Mouse (Mus musculus) midbrain, embryonic 10.5 days (tissue): Measurements from ENCODE around the gene Tuba3a. TPM values are rescaled to one million over a fixed set of nuclear protein-coding genes. Genes with fewer than 3 reads are reported as not detected.
"Not testable (repeated sequence)": the region's sequence is repeated elsewhere in the genome, so short reads cannot be mapped to it uniquely, and the experiment has no call there.

ENCODE experiments used
- DNase-seq: peaks from one replicate; pipeline ENCODE4 v3.0.0-alpha.2; 2017; ENCODE audit warnings: low spot score
- H3K27ac ChIP-seq: fragments of 300-500 bp; sonication (generic); replicated peaks from 2 replicates; pipeline ENCODE4 v1.5.1; 2016; ENCODE audit warnings: mild to moderate bottlenecking
- H3K27me3 ChIP-seq: fragments of 300-500 bp; sonication (generic); 2 replicates; pipeline ENCODE4 v1.6.1; 2016; ENCODE audit warnings: low read depth, mild to moderate bottlenecking; ENCODE audit not compliant: poor library complexity, severe bottlenecking
- H3K36me3 ChIP-seq: fragments of 300-500 bp; sonication (generic); 2 replicates; pipeline ENCODE4 v1.6.1; 2016; ENCODE audit warnings: mild to moderate bottlenecking, moderate library complexity
- H3K4me1 ChIP-seq: fragments of 300-500 bp; sonication (generic); 2 replicates; pipeline ENCODE4 v1.6.1; 2016
- H3K4me3 ChIP-seq: fragments of 300-500 bp; sonication (generic); 2 replicates; pipeline ENCODE4 v1.5.1; 2016; ENCODE audit warnings: mild to moderate bottlenecking, moderate library complexity
- H3K9me3 ChIP-seq: fragments of 300-500 bp; sonication (generic); replicated peaks from 2 replicates; pipeline ENCODE4 v1.6.1; 2016; ENCODE audit warnings: mild to moderate bottlenecking
- WGBS: fragments of 180-500 bp; shearing (Covaris S2); methylation state at CpG from one replicate; pipeline ENCODE4 v1.1.7; 2016; 5-methylcytosine and 5-hydroxymethylcytosine counted together
- polyA plus RNA-seq: library from polyadenylated mRNA; unstranded; fragments of >200 nt; fragmentation: Nextera tagmentation; extraction: Ambion mirVana; gene quantifications from 2 replicates; pipeline ENCODE4 v1.2.1, GENCODE M21; 2016

Tuba3a gene
- polyA plus RNA-seq, 1 experiment from 2014 or later = not detected

- peaks cover 12% of the 10 kb centered on the region for H3K36me3 ChIP-seq
- no peak for DNase-seq
- WGBS = 89% methylated on average over 4 of the region's 4 CpGs
- no peak overlapping the region for H3K4me3 ChIP-seq
- H3K9me3 ChIP-seq = no peaks in the 10 kb centered on the region; the same call in 1 of the 2 replicates
- no peaks in the 10 kb centered on the region for H3K4me1 ChIP-seq
- H3K27me3 ChIP-seq = no peaks in the 10 kb centered on the region
- H3K27ac ChIP-seq = no peak overlapping the region
Observed at GRCm38 (mm10) chr6:125303242-125303641, 17.4 kb upstream of the Tuba3a start.

DNA sequence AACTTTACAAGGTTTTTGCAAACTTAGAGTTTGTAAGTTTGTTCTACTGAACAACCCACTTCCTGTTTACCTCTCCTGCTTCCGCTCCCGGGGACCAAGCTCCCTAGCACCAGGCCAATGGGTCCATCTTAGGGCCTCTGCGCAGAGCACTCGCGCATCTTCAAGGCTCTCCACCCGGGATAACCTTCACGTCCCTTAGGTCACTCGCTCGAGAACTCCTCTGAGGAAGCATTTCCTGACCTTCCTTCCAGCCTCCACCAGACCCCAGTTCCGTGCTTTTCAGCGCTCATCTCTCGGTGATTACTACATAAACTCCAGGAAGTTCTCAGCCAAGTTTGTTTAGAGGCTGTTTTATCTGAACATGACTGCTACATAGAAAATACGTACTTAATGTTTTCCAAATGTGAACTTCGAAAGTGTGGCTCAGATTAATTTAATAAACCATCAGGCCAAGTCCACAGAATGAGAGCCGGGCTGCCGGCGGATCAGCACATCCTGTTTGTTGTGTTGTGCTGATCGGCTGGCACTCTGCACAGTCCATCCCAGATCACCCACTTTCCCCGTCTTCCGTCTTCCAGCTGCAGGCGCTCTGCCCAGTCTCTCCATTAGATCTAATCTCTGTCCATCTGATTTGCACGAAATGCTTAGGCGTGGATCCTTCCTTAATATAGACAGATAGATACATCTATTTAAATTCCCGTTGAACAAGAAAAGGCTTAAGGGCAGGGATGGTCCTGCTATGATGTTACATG is 16.6 kb upstream of the Tuba3a start:
- Histone ChIP-seq H3K36me3 (peaks cover 9% of the 10 kb centered on the region), H3K4me3 (no peak overlapping the region), H3K27me3 (no peaks in the 10 kb centered on the region), H3K27ac (no peak overlapping the region), H3K4me1 (no peaks in the 10 kb centered on the region), H3K9me3 (no peaks in the 10 kb centered on the region; the same call in 1 of the 2 replicates)
- DNase-seq = no peak
- WGBS = 91% methylated on average over 24 of the region's 24 CpGs

GRCm38 (mm10) chr6:125300982-125301381 is 15.1 kb upstream of the Tuba3a start:
- no peaks in the 10 kb centered on the region for H3K4me1 ChIP-seq
- H3K27ac ChIP-seq = no peak overlapping the region
- no peak for DNase-seq
- H3K4me3 ChIP-seq = no peak overlapping the region
- H3K27me3 ChIP-seq = no peaks in the 10 kb centered on the region
- H3K36me3 ChIP-seq = no peaks in the 10 kb centered on the region
- no peaks in the 10 kb centered on the region; the same call in 1 of the 2 replicates for H3K9me3 ChIP-seq
- 68% methylated on average over 1 of the region's 1 CpGs for WGBS

GRCm38 (mm10) chr6:125297149-125297820 is 11.4 kb upstream of the Tuba3a start:
- Histone ChIP-seq H3K4me1 (no peaks in the 10 kb centered on the region), H3K9me3 (no peaks in the 10 kb centered on the region), H3K36me3 (no peaks in the 10 kb centered on the region), H3K4me3 (no peak overlapping the region), H3K27ac (no peak overlapping the region), H3K27me3 (no peaks in the 10 kb centered on the region)
- DNase-seq = no peak
- WGBS = 82% methylated on average over 5 of the region's 5 CpGs

GRCm38 (mm10) chr6:125294049-125294448 is 8.2 kb upstream of the Tuba3a start:
- DNase-seq = no peak
- Histone ChIP-seq H3K4me3 (no peak overlapping the region), H3K36me3 (no peaks in the 10 kb centered on the region), H3K27ac (no peak overlapping the region), H3K4me1 (no peaks in the 10 kb centered on the region), H3K27me3 (no peaks in the 10 kb centered on the region), H3K9me3 (no peaks in the 10 kb centered on the region)
- WGBS = 92% methylated on average over 4 of the region's 4 CpGs

- Histone ChIP-seq H3K4me1 (no peaks in the 10 kb centered on the region), H3K4me3 (no peak overlapping the region), H3K27me3 (no peaks in the 10 kb centered on the region), H3K9me3 (no peaks in the 10 kb centered on the region), H3K36me3 (no peaks in the 10 kb centered on the region), H3K27ac (no peak overlapping the region)
- WGBS = 93% methylated on average over 7 of the region's 7 CpGs
- DNase-seq = no peak
Observed at GRCm38 (mm10) chr6:125292256-125292655, 6.4 kb upstream of the Tuba3a start.

DNA sequence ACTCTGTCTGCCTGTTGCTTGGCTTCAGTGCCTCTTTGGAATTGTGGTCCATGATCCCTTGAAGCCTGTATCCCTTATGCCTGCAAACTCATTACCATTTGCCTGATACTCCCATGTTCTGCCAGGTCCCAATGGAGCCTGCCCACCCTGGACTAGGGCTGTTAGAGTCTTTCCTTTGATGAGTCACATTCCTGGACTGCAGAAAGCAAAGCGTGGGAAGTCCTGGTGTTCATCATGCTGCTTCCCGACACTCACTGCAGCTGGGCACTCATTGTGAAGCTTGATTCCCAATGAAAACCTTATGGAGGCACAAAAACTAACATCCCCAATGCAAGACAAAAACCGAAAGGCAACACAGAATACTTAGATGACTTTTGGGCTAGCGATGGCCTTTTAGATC is 5.5 kb upstream of the Tuba3a start:
- no peaks in the 10 kb centered on the region for H3K4me1 ChIP-seq
- DNase-seq = no peak
- no peak overlapping the region for H3K4me3 ChIP-seq
- no peak overlapping the region for H3K27ac ChIP-seq
- 81% methylated on average over 4 of the region's 4 CpGs for WGBS
- no peaks in the 10 kb centered on the region for H3K36me3 ChIP-seq
- no peaks in the 10 kb centered on the region for H3K9me3 ChIP-seq
- H3K27me3 ChIP-seq = no peaks in the 10 kb centered on the region

GRCm38 (mm10) chr6:125288730-125289129 is 2.9 kb upstream of the Tuba3a start:
- Histone ChIP-seq H3K9me3 (peaks cover 3% of the 10 kb centered on the region; the same call in 1 of the 2 replicates), H3K27ac (no peak overlapping the region), H3K4me3 (no peak overlapping the region), H3K4me1 (no peaks in the 10 kb centered on the region), H3K27me3 (no peaks in the 10 kb centered on the region), H3K36me3 (no peaks in the 10 kb centered on the region)
- WGBS = 84% methylated on average over 5 of the region's 5 CpGs
- DNase-seq = no peak

DNA sequence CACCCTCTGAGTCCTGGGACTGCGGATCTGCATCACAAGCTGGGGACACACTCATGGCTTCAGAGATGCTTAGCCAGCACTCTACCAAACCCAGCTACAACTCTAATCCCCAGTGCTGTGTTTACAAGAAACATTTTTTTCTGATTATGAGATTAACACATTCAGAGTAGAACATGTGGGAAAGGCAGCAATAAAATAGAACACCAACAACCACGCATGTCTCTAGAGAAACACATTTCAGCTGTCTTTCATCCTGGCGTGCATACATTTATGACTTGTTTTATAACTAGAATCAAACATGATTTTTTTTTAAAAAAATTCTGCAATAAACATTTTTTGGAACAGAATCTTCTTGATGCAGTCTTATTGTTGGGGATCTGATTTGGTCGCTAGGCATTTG is 1.1 kb upstream of the Tuba3a start:
- no peak for DNase-seq
- no peak overlapping the region for H3K27ac ChIP-seq
- WGBS = 95% methylated on average over 4 of the region's 4 CpGs
- H3K4me1 ChIP-seq = no peaks in the 10 kb centered on the region
- H3K4me3 ChIP-seq = no peak overlapping the region
- H3K27me3 ChIP-seq = no peaks in the 10 kb centered on the region
- H3K9me3 ChIP-seq = peaks cover 3% of the 10 kb centered on the region; the same call in 1 of the 2 replicates
- no peaks in the 10 kb centered on the region for H3K36me3 ChIP-seq

GRCm38 (mm10) chr6:125284751-125285150 is 1.1 kb downstream of the Tuba3a start:
- 93% methylated on average over 7 of the region's 7 CpGs for WGBS
- H3K27ac ChIP-seq = no peak overlapping the region
- no peaks in the 10 kb centered on the region for H3K36me3 ChIP-seq
- no peak for DNase-seq
- H3K9me3 ChIP-seq = peaks cover 3% of the 10 kb centered on the region; the same call in 1 of the 2 replicates
- H3K4me3 ChIP-seq = no peak overlapping the region
- H3K27me3 ChIP-seq = no peaks in the 10 kb centered on the region
- no peaks in the 10 kb centered on the region for H3K4me1 ChIP-seq

DNA sequence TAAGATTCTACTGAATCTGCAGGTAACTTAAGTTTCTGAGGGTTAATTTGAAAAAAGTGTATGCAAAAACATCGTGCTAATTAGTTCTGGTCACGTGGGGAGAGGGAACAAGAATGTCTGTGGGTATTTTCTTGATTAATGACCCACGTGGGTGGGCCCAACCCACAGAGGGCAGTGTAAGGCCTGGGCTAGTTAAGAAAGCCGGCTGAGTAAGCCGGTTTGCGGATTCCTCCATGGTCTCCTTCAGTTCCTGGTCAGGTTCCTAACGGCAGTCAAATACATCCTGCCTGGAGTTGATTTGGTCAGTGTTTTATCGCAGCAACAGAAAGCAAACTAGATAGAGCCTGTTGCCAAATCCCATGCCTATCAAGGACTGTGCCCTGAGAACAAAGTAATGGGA is 1.6 kb downstream of the Tuba3a start:
- H3K36me3 ChIP-seq = no peaks in the 10 kb centered on the region
- WGBS = 73% methylated on average over 8 of the region's 8 CpGs
- H3K9me3 ChIP-seq = peaks cover 3% of the 10 kb centered on the region; the same call in 1 of the 2 replicates
- no peak overlapping the region for H3K4me3 ChIP-seq
- no peak for DNase-seq
- no peak overlapping the region for H3K27ac ChIP-seq
- no peaks in the 10 kb centered on the region for H3K4me1 ChIP-seq
- no peaks in the 10 kb centered on the region for H3K27me3 ChIP-seq

DNA sequence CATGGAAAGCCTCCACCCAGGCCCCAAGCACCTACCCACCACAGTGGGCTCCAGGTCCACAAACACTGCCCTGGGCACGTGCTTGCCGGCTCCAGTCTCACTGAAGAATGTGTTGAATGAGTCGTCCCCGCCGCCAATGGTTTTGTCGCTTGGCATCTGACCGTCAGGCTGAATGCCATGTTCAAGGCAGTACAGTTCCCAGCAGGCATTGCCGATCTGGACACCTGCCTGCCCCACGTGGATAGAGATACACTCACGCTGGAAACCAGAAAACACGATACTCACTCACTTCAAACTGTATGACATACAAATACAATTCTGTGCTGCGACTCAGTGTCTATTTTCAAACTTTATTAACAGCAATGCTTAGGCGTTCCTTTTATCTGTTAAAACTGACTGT is 3.1 kb downstream of the Tuba3a start:
- H3K27me3 ChIP-seq, H3K4me3 ChIP-seq, H3K9me3 ChIP-seq, DNase-seq, H3K4me1 ChIP-seq, H3K36me3 ChIP-seq, H3K27ac ChIP-seq: not testable (repeated sequence)
- WGBS = 93% methylated on average over 13 of the region's 13 CpGs

DNA sequence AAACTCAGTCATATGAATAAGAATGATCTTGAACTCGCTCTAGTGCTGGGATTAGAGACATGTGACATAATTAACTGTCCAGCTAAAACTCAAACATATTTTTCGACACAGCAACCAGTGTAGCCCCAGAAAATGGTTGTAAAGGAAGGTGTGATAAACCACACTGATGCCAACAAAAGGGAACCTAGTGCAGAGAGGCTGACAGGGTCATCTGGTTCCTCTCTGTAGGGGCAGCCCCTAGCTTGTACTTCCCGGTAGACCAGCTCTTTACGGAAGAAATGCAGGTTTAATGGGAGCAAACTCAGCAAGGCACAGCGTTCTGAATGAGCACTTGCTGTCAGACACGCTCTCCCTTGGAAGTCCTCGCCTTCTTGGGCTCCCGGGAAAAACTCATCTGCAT is 6.1 kb downstream of the Tuba3a start:
- DNase-seq = no peak
- Histone ChIP-seq H3K36me3 (no peaks in the 10 kb centered on the region), H3K4me3 (no peak overlapping the region), H3K4me1 (no peaks in the 10 kb centered on the region), H3K9me3 (no peaks in the 10 kb centered on the region; the same call in 1 of the 2 replicates), H3K27me3 (no peaks in the 10 kb centered on the region), H3K27ac (no peak overlapping the region)
- WGBS = 73% methylated on average over 8 of the region's 8 CpGs
